Mouse (Mus musculus): ENCODE results near the gene Swt1. TPM values are rescaled to one million over a fixed set of nuclear protein-coding genes. Genes with fewer than 3 reads are reported as not detected.
"Not testable (repeated sequence)": the region's sequence is repeated elsewhere in the genome, so short reads cannot be mapped to it uniquely, and the experiment has no call there.

The Swt1 gene
- polyA plus RNA-seq, 1 experiment from 2014 or later = 26.5 TPM

GRCm38 (mm10) chr1:151359374-151359773 is 68.9 kb downstream of the Swt1 start:
- Histone ChIP-seq H3K27ac (no peak overlapping the region), H3K36me3 (peaks cover 53% of the 10 kb centered on the region), H3K9ac (no peak overlapping the region), H3K4me2 (no peak overlapping the region), H3K27me3 (replicated peaks) (no peaks in the 10 kb centered on the region), H3K9me3 (no peaks in the 10 kb centered on the region), H3K4me1 (no peaks in the 10 kb centered on the region), H3K4me3 (replicated peaks) (no peak overlapping the region)
- no peak for ATAC-seq (ENCODE audit: insufficient read depth, low FRiP score, low read depth)
- WGBS = 89% methylated on average over 3 of the region's 3 CpGs

GRCm38 (mm10) chr1:151355994-151356393 is 72.3 kb downstream of the Swt1 start:
- no peak overlapping the region for H3K27ac ChIP-seq
- WGBS = 95% methylated on average over 5 of the region's 5 CpGs
- no peak overlapping the region for H3K9ac ChIP-seq
- H3K27me3 ChIP-seq (replicated peaks) = no peaks in the 10 kb centered on the region
- no peak overlapping the region for H3K4me3 ChIP-seq (replicated peaks)
- no peaks in the 10 kb centered on the region for H3K4me1 ChIP-seq
- no peak overlapping the region for H3K4me2 ChIP-seq
- no peak for ATAC-seq (ENCODE audit: insufficient read depth, low FRiP score, low read depth)
- peaks cover 49% of the 10 kb centered on the region for H3K36me3 ChIP-seq
- no peaks in the 10 kb centered on the region for H3K9me3 ChIP-seq

GRCm38 (mm10) chr1:151352911-151353310 is 75.3 kb downstream of the Swt1 start:
- no peak overlapping the region for H3K9ac ChIP-seq
- H3K9me3 ChIP-seq = no peaks in the 10 kb centered on the region
- no peaks in the 10 kb centered on the region for H3K27me3 ChIP-seq (replicated peaks)
- peaks cover 7% of the 10 kb centered on the region; the same call in 1 of the 2 replicates for H3K4me1 ChIP-seq
- H3K27ac ChIP-seq = no peak overlapping the region
- H3K4me2 ChIP-seq = no peak overlapping the region
- no peak overlapping the region for H3K4me3 ChIP-seq (replicated peaks)
- H3K36me3 ChIP-seq = peaks cover 25% of the 10 kb centered on the region
- WGBS = 91% methylated on average over 2 of the region's 2 CpGs
- no peak for ATAC-seq (ENCODE audit: insufficient read depth, low FRiP score, low read depth)

- Histone ChIP-seq H3K36me3 (peaks cover 12% of the 10 kb centered on the region), H3K4me1 (peaks cover 15% of the 10 kb centered on the region; the same call in 1 of the 2 replicates)
- H3K27ac ChIP-seq; H3K9ac ChIP-seq; H3K4me2 ChIP-seq; ATAC-seq (ENCODE audit: insufficient read depth, low FRiP score, low read depth); H3K4me3 ChIP-seq (replicated peaks); H3K27me3 ChIP-seq (replicated peaks); H3K9me3 ChIP-seq: not testable (repeated sequence)
- 70% methylated on average over 4 of the region's 4 CpGs for WGBS
Observed at GRCm38 (mm10) chr1:151348293-151348692, 80.0 kb downstream of the Swt1 start.

- H3K27ac ChIP-seq = peak overlapping the region; percentile 52; the same call in 1 of the 2 replicates
- no peak for ATAC-seq (ENCODE audit: insufficient read depth, low FRiP score, low read depth)
- peak overlapping the region; percentile 85; the same call in 1 of the 2 replicates for H3K4me3 ChIP-seq (replicated peaks)
- H3K4me1 ChIP-seq = peaks cover 22% of the 10 kb centered on the region; the same call in 1 of the 2 replicates
- peaks cover 3% of the 10 kb centered on the region; the same call in 1 of the 2 replicates for H3K36me3 ChIP-seq
- no peaks in the 10 kb centered on the region for H3K9me3 ChIP-seq
- H3K27me3 ChIP-seq (replicated peaks) = no peaks in the 10 kb centered on the region
- H3K4me2 ChIP-seq = peak overlapping the region; percentile 62
- no peak overlapping the region for H3K9ac ChIP-seq
- WGBS = 34% methylated on average over 6 of the region's 6 CpGs
Observed at GRCm38 (mm10) chr1:151346681-151347127, 81.6 kb downstream of the Swt1 start.

GRCm38 (mm10) chr1:151345863-151346195 is 82.4 kb downstream of the Swt1 start:
- H3K4me1 ChIP-seq = peaks cover 25% of the 10 kb centered on the region; the same call in 1 of the 2 replicates
- H3K4me3 ChIP-seq (replicated peaks) = peak overlapping the region; percentile 85
- no peaks in the 10 kb centered on the region for H3K36me3 ChIP-seq
- no peak for ATAC-seq (ENCODE audit: insufficient read depth, low FRiP score, low read depth)
- H3K9ac ChIP-seq = peak overlapping the region; percentile 78; the same call in 1 of the 2 replicates
- H3K27me3 ChIP-seq (replicated peaks) = no peaks in the 10 kb centered on the region
- peak overlapping the region; percentile 93; the same call in 1 of the 2 replicates for H3K27ac ChIP-seq
- peak overlapping the region; percentile 62 for H3K4me2 ChIP-seq
- no peaks in the 10 kb centered on the region for H3K9me3 ChIP-seq

GRCm38 (mm10) chr1:151345109-151345862 is 83.0 kb downstream of the Swt1 start:
- under 1% methylated on average over 55 of the region's 55 CpGs for WGBS

GRCm38 (mm10) chr1:151344283-151345108 is 83.8 kb downstream of the Swt1 start, which contains the start of gene Ivns1abp:
Gene Ivns1abp, plus strand, starts transcription at chr1:151344477.
- Histone ChIP-seq H3K4me1 (peaks cover 25% of the 10 kb centered on the region; the same call in 1 of the 2 replicates), H3K27me3 (replicated peaks) (no peaks in the 10 kb centered on the region), H3K9ac (peak within 1 kb of the TSS; percentile 78), H3K36me3 (no peaks in the 10 kb centered on the region), H3K4me3 (replicated peaks) (peak within 1 kb of the TSS; percentile 85), H3K9me3 (no peaks in the 10 kb centered on the region), H3K27ac (peak within 1 kb of the TSS; percentile 93), H3K4me2 (peak within 1 kb of the TSS; percentile 62)
- WGBS = under 1% methylated on average over 99 of the region's 104 CpGs
- peak; percentile 93 for ATAC-seq (ENCODE audit: insufficient read depth, low FRiP score, low read depth)

More at GRCm38 (mm10) chr1:151345109-151345862, 83.0 kb downstream of the Swt1 start:
- no peaks in the 10 kb centered on the region for H3K9me3 ChIP-seq
- peak overlapping the region; percentile 93 for H3K27ac ChIP-seq
- H3K4me3 ChIP-seq (replicated peaks) = peak overlapping the region; percentile 85
- ATAC-seq (ENCODE audit: insufficient read depth, low FRiP score, low read depth) = peak; percentile 81
- H3K36me3 ChIP-seq = no peaks in the 10 kb centered on the region
- H3K9ac ChIP-seq = peak overlapping the region; percentile 78
- H3K4me1 ChIP-seq = peaks cover 25% of the 10 kb centered on the region; the same call in 1 of the 2 replicates
- no peaks in the 10 kb centered on the region for H3K27me3 ChIP-seq (replicated peaks)
- peak overlapping the region; percentile 62 for H3K4me2 ChIP-seq

- H3K27ac ChIP-seq = peak overlapping the region; percentile 79
- H3K4me1 ChIP-seq = peaks cover 21% of the 10 kb centered on the region; the same call in 1 of the 2 replicates
- H3K9ac ChIP-seq = 0 out of 2 replicates have a peak overlapping the region, but pooled peaks have one; percentile 18
- H3K4me3 ChIP-seq (replicated peaks) = peak overlapping the region; percentile 85
- ATAC-seq (ENCODE audit: insufficient read depth, low FRiP score, low read depth) = no peak
- no peaks in the 10 kb centered on the region for H3K9me3 ChIP-seq
- peak overlapping the region; percentile 62 for H3K4me2 ChIP-seq
- no peaks in the 10 kb centered on the region for H3K36me3 ChIP-seq
- WGBS = 2% methylated on average over 17 of the region's 17 CpGs
- H3K27me3 ChIP-seq (replicated peaks) = no peaks in the 10 kb centered on the region
Observed at GRCm38 (mm10) chr1:151343571-151344282, 84.5 kb downstream of the Swt1 start.

GRCm38 (mm10) chr1:151342968-151343367 is 85.3 kb downstream of the Swt1 start:
- H3K4me2 ChIP-seq = peak overlapping the region; percentile 62; the same call in 1 of the 2 replicates
- H3K4me3 ChIP-seq (replicated peaks) = no peak overlapping the region; the same call in 1 of the 2 replicates
- 30% methylated on average over 6 of the region's 6 CpGs for WGBS
- ATAC-seq (ENCODE audit: insufficient read depth, low FRiP score, low read depth) = no peak
- peaks cover 18% of the 10 kb centered on the region; the same call in 1 of the 2 replicates for H3K4me1 ChIP-seq
- no peaks in the 10 kb centered on the region for H3K36me3 ChIP-seq
- no peaks in the 10 kb centered on the region for H3K27me3 ChIP-seq (replicated peaks)
- H3K9me3 ChIP-seq = no peaks in the 10 kb centered on the region
- no peak overlapping the region for H3K9ac ChIP-seq
- H3K27ac ChIP-seq = peak overlapping the region; percentile 79; the same call in 1 of the 2 replicates

- H3K9ac ChIP-seq = no peak overlapping the region
Observed at GRCm38 (mm10) chr1:151342311-151342710, 85.9 kb downstream of the Swt1 start.

More at GRCm38 (mm10) chr1:151342311-151342710, 85.9 kb downstream of the Swt1 start:
- Histone ChIP-seq H3K36me3 (no peaks in the 10 kb centered on the region), H3K27ac (no peak overlapping the region), H3K4me1 (peaks cover 18% of the 10 kb centered on the region; the same call in 1 of the 2 replicates), H3K4me3 (replicated peaks) (no peak overlapping the region), H3K9me3 (no peaks in the 10 kb centered on the region), H3K27me3 (replicated peaks) (no peaks in the 10 kb centered on the region), H3K4me2 (no peak overlapping the region)
- WGBS = 71% methylated on average over 3 of the region's 3 CpGs
- ATAC-seq (ENCODE audit: insufficient read depth, low FRiP score, low read depth) = no peak

Data from stomach, embryonic 15.5 days (tissue).